Mouse (Mus musculus): ENCODE results near the gene Gm13698. TPM values are rescaled to one million over a fixed set of nuclear protein-coding genes. Genes with fewer than 3 reads are reported as not detected.
"Not testable (repeated sequence)": the region's sequence is repeated elsewhere in the genome, so short reads cannot be mapped to it uniquely, and the experiment has no call there.

Gene Gm13698
- polyA plus RNA-seq, 1 experiment from 2014 or later, result not detected

DNA sequence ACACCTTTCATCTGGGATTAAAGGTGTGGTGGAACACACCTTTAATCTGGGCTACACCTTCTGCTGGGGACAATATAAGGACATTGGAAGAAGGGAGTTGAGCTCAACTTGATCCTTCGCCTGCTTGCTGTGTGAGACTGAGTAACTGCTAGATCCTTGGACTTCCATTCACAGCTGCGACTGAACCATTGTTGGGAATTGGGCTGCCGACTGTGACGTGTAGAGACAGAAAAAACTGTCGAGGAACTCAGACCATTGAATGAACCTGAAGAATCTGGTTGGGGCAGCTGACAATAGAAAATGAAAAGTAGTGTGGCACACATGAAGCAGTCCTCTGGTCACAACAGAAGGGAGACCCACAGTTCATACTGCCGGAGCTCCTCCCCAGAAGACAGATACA lies 28.9 kb downstream of the Gm13698 start, which contains the start of gene Gm13697:
TSS of gene Gm13697 (plus strand) at position 301 of the 400 bp plus-strand sequence.
- not testable (repeated sequence) for H3K27me3 ChIP-seq (ENCODE audit: control insufficient read depth, insufficient read depth, low read length); H3K4me2 ChIP-seq (replicated peaks; ENCODE audit: low read depth, low read length); DNase-seq (ENCODE audit: low spot score); H3K4me1 ChIP-seq (replicated peaks; ENCODE audit: control insufficient read depth, insufficient read depth, low read length); H3K9me3 ChIP-seq (ENCODE audit: control insufficient read depth, low read length); H3K36me3 ChIP-seq (ENCODE audit: control insufficient read depth, insufficient read depth, low read length); ATAC-seq (ENCODE audit: low FRiP score); H3K9ac ChIP-seq (ENCODE audit: low read depth, low read length); H3K27ac ChIP-seq (ENCODE audit: low read depth, low read length); H3K4me3 ChIP-seq (ENCODE audit: low read depth, low read length)
- no CpG with 5 or more reads among the region's 6 CpGs for WGBS

DNA sequence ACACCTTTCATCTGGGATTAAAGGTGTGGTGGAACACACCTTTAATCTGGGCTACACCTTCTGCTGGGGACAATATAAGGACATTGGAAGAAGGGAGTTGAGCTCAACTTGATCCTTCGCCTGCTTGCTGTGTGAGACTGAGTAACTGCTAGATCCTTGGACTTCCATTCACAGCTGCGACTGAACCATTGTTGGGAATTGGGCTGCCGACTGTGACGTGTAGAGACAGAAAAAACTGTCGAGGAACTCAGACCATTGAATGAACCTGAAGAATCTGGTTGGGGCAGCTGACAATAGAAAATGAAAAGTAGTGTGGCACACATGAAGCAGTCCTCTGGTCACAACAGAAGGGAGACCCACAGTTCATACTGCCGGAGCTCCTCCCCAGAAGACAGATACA lies 34.8 kb downstream of the Gm13698 start, which contains the start of gene Gm13691:
TSS of gene Gm13691 (plus strand) at position 301 of the 400 bp plus-strand sequence.
- H3K27me3 ChIP-seq (ENCODE audit: control insufficient read depth, insufficient read depth, low read length); H3K27ac ChIP-seq (ENCODE audit: low read depth, low read length): not testable (repeated sequence)
- no CpG with 5 or more reads among the region's 6 CpGs for WGBS

DNA sequence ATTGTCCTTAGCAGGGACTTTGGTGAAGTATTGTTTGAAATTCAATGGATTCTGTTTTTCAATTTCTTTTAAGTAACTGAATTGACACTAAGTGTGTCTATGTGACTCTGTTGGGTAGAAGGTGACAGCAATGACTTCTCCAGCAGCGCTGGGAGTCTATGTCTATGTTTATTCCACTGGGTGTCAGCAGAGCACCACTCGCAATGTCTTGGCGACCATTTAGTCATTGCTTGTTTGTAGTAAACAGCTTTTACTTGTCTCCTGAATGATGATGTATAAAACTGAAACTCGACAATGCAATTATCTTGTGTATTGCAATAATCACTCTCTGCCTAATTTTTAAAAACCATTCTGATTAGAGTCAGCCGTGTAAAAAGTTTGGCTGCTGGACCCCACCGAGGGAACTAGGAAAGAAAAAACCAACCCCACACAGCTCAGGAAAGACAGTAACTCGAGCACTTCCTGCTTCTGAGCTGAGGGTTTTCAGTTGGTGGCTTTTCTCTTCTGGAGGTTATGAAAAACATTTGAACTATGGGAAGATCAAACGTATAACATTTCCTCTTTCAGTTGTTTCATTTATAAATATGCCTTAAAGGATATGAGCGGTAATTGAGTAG lies 38.3 kb downstream of the Gm13698 start:
- H3K27ac ChIP-seq (ENCODE audit: low read depth, low read length); ATAC-seq (ENCODE audit: low FRiP score); H3K27me3 ChIP-seq (ENCODE audit: control insufficient read depth, insufficient read depth, low read length); H3K4me1 ChIP-seq (replicated peaks; ENCODE audit: control insufficient read depth, insufficient read depth, low read length); DNase-seq (ENCODE audit: low spot score); H3K4me3 ChIP-seq (ENCODE audit: low read depth, low read length); H3K36me3 ChIP-seq (ENCODE audit: control insufficient read depth, insufficient read depth, low read length); H3K9me3 ChIP-seq (ENCODE audit: control insufficient read depth, low read length); H3K4me2 ChIP-seq (replicated peaks; ENCODE audit: low read depth, low read length); H3K9ac ChIP-seq (ENCODE audit: low read depth, low read length): not testable (repeated sequence)
- WGBS, result 60% methylated on average over 7 of the region's 9 CpGs

More for the DNA sequence above, 34.8 kb downstream of the Gm13698 start, which contains the start of gene Gm13691:
- DNase-seq (ENCODE audit: low spot score); H3K36me3 ChIP-seq (ENCODE audit: control insufficient read depth, insufficient read depth, low read length); H3K9me3 ChIP-seq (ENCODE audit: control insufficient read depth, low read length); H3K4me1 ChIP-seq (replicated peaks; ENCODE audit: control insufficient read depth, insufficient read depth, low read length); H3K4me2 ChIP-seq (replicated peaks; ENCODE audit: low read depth, low read length); ATAC-seq (ENCODE audit: low FRiP score); H3K4me3 ChIP-seq (ENCODE audit: low read depth, low read length); H3K9ac ChIP-seq (ENCODE audit: low read depth, low read length): not testable (repeated sequence)

DNA sequence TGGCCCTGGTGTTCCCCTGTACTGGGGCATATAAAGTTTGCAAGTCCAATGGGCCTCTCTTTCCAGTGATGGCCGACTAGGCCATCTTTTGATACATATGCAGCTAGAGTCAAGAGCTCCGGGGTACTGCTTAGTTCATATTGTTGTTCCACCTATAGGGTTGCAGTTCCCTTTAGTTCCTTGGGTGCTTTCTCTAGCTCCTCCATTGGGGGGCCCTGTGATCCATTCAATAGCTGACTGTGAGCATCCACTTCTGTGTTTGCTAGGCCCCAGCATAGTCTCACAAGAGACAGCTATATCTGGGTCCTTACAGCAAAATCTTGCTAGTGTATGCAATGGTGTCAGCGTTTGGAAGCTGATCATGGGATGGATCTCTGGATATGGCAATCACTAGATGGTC lies 39.0 kb downstream of the Gm13698 start:
- not testable (repeated sequence) for H3K4me1 ChIP-seq (replicated peaks; ENCODE audit: control insufficient read depth, insufficient read depth, low read length); H3K9me3 ChIP-seq (ENCODE audit: control insufficient read depth, low read length); ATAC-seq (ENCODE audit: low FRiP score); DNase-seq (ENCODE audit: low spot score); H3K27ac ChIP-seq (ENCODE audit: low read depth, low read length); H3K27me3 ChIP-seq (ENCODE audit: control insufficient read depth, insufficient read depth, low read length); H3K36me3 ChIP-seq (ENCODE audit: control insufficient read depth, insufficient read depth, low read length); H3K4me2 ChIP-seq (replicated peaks; ENCODE audit: low read depth, low read length); H3K9ac ChIP-seq (ENCODE audit: low read depth, low read length); H3K4me3 ChIP-seq (ENCODE audit: low read depth, low read length)
- no CpG with 5 or more reads among the region's 3 CpGs for WGBS

Other genes starting within 250 kb of the Gm13698 start
- 40.3 and 42.8 TPM in 2 replicates for gene Itgav, start 231.3 kb upstream of the Gm13698 start, polyA plus RNA-seq (2014; fragmentation: Nextera tagmentation; extraction: Ambion mirVana)
- gene Fam171b, start 143.1 kb upstream of the Gm13698 start, polyA plus RNA-seq (2014; fragmentation: Nextera tagmentation; extraction: Ambion mirVana), result 42.7 and 48.6 TPM in 2 replicates
- not detected in 2 replicates for gene Zswim2, start 14.5 kb upstream of the Gm13698 start, polyA plus RNA-seq (2014; fragmentation: Nextera tagmentation; extraction: Ambion mirVana)
- gene Gm13693, start 5.8 kb downstream of the Gm13698 start, polyA plus RNA-seq (2014; fragmentation: Nextera tagmentation; extraction: Ambion mirVana), result not detected in 2 replicates
- not detected in 2 replicates for gene Gm13695, start 11.6 kb downstream of the Gm13698 start, polyA plus RNA-seq (2014; fragmentation: Nextera tagmentation; extraction: Ambion mirVana)
- gene Gm13696, start 17.4 kb downstream of the Gm13698 start, polyA plus RNA-seq (2014; fragmentation: Nextera tagmentation; extraction: Ambion mirVana), result not detected in 2 replicates
- gene Gm13694, start 23.2 kb downstream of the Gm13698 start, polyA plus RNA-seq (2014; fragmentation: Nextera tagmentation; extraction: Ambion mirVana), result not detected in 2 replicates
- not detected in 2 replicates for gene Gm13697, start 29.1 kb downstream of the Gm13698 start, polyA plus RNA-seq (2014; fragmentation: Nextera tagmentation; extraction: Ambion mirVana)
- gene Gm13691, start 34.9 kb downstream of the Gm13698 start, polyA plus RNA-seq (2014; fragmentation: Nextera tagmentation; extraction: Ambion mirVana), result not detected in 2 replicates

Data from hindbrain, embryonic 11.5 days (tissue).